Mouse (Mus musculus): ENCODE results near the gene Mettl15. TPM values are rescaled to one million over a fixed set of nuclear protein-coding genes. Genes with fewer than 3 reads are reported as not detected.

The Mettl15 gene
- 6.4 and 11.1 TPM in 2 replicates for total RNA-seq (2014; rRNA removed)
- polyA plus RNA-seq (2015; fragmentation: Nextera tagmentation; extraction: Ambion mirVana): 7.1 and 7.4 TPM in 2 replicates

DNA sequence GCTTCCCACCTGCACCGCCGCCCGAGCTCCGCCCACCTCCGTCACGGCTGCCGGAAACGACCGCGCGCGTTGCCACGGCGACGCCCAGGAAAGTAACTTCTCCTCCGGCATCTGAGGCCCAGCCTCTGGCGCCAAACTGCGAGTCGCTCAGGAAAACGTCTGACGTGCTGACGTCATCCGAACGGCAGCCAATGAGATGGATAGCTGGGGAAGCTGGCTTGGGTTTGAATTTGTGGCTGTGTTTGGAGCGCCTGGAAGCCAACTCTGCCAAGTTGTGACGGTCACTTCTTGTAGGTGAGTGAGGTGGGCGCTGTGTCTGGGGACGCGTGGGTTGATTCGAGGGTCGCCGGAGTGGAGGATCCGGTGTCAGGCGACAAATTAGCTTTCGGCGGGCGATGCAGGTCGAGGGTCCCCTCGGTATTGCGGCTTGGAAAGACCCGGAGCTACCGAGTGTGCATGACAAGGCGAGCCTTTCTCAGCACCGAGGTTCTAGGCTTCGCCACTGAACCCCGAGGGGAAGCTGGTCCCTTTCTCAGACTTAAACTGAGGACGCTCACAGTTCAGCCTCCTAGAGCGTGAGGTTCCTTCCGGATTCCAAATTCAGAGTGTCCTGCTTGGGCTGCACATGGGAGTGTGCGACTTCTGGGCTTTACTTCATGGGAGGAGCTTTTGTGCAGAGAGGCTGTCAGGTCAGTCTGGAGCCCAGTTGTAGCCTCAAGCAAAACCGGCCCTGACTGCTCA is at the start of gene Mettl15, which contains the start of gene Kif18a:
Mettl15 (minus strand) TSS at position 149 of the 741 bp plus-strand sequence.
Kif18a (plus strand) TSS at position 139 of the 741 bp plus-strand sequence.
- ATAC-seq (peak; percentile 100), DNase-seq (peak; percentile 98)
- H3K27me3 ChIP-seq (ENCODE audit: insufficient read depth, low read length): no peaks in the 10 kb centered on the region
- 0 out of 2 replicates have a peak within 1 kb of the TSS, but pooled peaks have one; percentile 22 for H3K27ac ChIP-seq (ENCODE audit: low read depth, low read length)
- H3K9me3 ChIP-seq (ENCODE audit: low read length): no peaks in the 10 kb centered on the region
- under 1% methylated on average over 51 of the region's 51 CpGs for whole genome bisulfite sequencing
- peak within 1 kb of the TSS; percentile 76 for H3K4me2 ChIP-seq (ENCODE audit: low read depth)
- H3K4me3 ChIP-seq (ENCODE audit: low read depth, low read length): peak within 1 kb of the TSS; percentile 63
- peak within 1 kb of the TSS; percentile 57 for H3K9ac ChIP-seq
- no peaks in the 10 kb centered on the region for H3K4me1 ChIP-seq (ENCODE audit: insufficient read depth)
- no peak for TF ChIP-seq CTCF (IDR thresholded peaks at IDR 0.05; ENCODE audit: low read depth)
- H3K36me3 ChIP-seq (ENCODE audit: insufficient read depth): no peaks in the 10 kb centered on the region

DNA sequence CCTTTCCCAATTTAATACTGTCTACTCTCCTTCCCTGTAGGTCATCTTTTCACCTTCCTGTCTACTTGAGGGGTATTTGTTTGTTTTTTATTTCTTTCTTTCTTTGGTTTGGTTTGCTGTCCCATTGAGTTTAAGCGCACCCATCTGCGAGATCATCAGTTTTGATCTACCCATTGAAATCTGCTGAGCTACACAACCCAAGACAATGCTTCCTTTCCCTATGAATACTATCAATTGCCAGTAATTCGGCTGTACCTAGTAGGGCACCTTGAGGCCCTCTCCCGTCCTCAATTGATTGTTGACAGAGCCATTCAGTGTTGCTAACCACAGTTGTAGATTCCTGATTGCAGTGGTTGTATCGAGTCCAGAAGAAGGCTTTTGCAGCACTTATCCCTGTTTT is 30.8 kb upstream of the Mettl15 start:
- no peak overlapping the region for H3K4me3 ChIP-seq (ENCODE audit: low read depth, low read length)
- H3K36me3 ChIP-seq (ENCODE audit: insufficient read depth): no peaks in the 10 kb centered on the region
- no peaks in the 10 kb centered on the region for H3K4me1 ChIP-seq (ENCODE audit: insufficient read depth)
- H3K27ac ChIP-seq (ENCODE audit: low read depth, low read length): no peak overlapping the region
- 95% methylated on average over 5 of the region's 5 CpGs for WGBS
- no peak overlapping the region for H3K9ac ChIP-seq
- no peak for TF ChIP-seq CTCF (IDR thresholded peaks at IDR 0.05; ENCODE audit: low read depth)
- H3K9me3 ChIP-seq (ENCODE audit: low read length): no peaks in the 10 kb centered on the region
- ATAC-seq (no peak), DNase-seq (no peak)
- H3K27me3 ChIP-seq (ENCODE audit: insufficient read depth, low read length): no peaks in the 10 kb centered on the region
- no peak overlapping the region for H3K4me2 ChIP-seq (ENCODE audit: low read depth)

DNA sequence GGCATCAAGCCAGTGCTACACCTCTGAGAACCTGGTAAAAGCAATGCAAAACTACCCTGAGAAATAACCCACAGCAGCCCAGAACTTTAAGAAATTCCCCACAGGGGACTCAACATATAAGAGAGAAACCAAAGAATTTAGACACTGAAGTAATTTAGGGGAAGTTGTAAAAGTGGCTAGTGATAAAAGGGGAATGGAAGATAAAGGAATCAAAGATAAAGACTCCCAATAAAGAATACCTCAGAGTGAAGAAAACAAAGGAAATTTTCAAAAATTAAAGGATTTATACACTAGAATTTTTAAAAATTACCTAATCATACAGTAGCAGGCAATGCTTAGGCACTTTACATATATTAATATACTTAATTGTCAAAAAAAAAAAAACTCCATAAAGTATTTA is 23.1 kb upstream of the Mettl15 start:
- Histone ChIP-seq H3K4me3 (ENCODE audit: low read depth, low read length) (no peak overlapping the region), H3K9ac (no peak overlapping the region), H3K9me3 (ENCODE audit: low read length) (no peaks in the 10 kb centered on the region), H3K27me3 (ENCODE audit: insufficient read depth, low read length) (no peaks in the 10 kb centered on the region), H3K36me3 (ENCODE audit: insufficient read depth) (no peaks in the 10 kb centered on the region), H3K4me2 (ENCODE audit: low read depth) (no peak overlapping the region), H3K4me1 (ENCODE audit: insufficient read depth) (no peaks in the 10 kb centered on the region), H3K27ac (ENCODE audit: low read depth, low read length) (no peak overlapping the region)
- DNase-seq (no peak), ATAC-seq (no peak)
- TF ChIP-seq CTCF (IDR thresholded peaks at IDR 0.05; ENCODE audit: low read depth): no peak

DNA sequence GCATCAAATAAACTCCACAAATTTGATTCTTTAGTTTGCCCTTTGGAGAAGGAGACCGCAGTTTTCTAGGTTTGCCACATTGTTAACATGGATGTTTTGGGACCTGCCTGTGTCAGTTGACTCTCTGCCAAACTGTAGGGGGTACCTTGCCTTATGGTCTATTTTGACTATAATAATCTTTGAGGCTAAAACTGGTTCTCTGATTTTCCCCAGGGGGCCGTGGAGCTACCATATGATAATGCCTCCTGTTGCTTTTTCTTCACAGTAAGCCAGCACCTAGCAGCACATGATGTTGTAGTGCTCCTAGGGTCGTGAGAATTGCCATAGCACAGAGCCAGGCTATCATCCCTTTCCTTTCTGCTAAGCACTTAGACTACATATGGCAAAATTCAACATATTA is 21.7 kb upstream of the Mettl15 start:
- Histone ChIP-seq H3K9ac (no peak overlapping the region), H3K27ac (ENCODE audit: low read depth, low read length) (no peak overlapping the region), H3K4me2 (ENCODE audit: low read depth) (no peak overlapping the region), H3K4me1 (ENCODE audit: insufficient read depth) (no peaks in the 10 kb centered on the region), H3K4me3 (ENCODE audit: low read depth, low read length) (no peak overlapping the region), H3K27me3 (ENCODE audit: insufficient read depth, low read length) (no peaks in the 10 kb centered on the region), H3K9me3 (ENCODE audit: low read length) (no peaks in the 10 kb centered on the region), H3K36me3 (ENCODE audit: insufficient read depth) (no peaks in the 10 kb centered on the region)
- TF ChIP-seq CTCF (IDR thresholded peaks at IDR 0.05; ENCODE audit: low read depth): no peak
- WGBS: 91% methylated on average over 3 of the region's 3 CpGs
- no peak for DNase-seq
- no peak for ATAC-seq

DNA sequence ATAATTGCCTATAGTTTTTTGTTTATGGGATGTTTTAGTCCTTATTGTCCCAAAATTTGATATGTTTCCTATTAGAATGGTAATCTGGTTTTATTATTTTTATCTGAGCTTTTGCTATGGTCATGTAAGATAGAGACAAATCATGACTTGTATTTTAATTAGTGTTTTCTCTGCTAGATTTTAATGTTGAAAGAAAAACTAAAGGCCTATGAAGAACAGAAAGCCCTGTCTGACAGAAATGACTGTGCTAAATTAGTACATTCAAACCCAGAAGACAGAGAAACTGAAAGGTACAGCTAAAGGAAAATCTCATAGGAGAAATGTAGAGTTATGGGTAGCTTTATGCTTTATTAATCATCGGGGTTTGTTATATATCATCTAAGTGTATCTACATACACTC is 17.6 kb upstream of the Mettl15 start:
- Histone ChIP-seq H3K27me3 (ENCODE audit: insufficient read depth, low read length) (no peaks in the 10 kb centered on the region), H3K4me1 (ENCODE audit: insufficient read depth) (no peaks in the 10 kb centered on the region), H3K27ac (ENCODE audit: low read depth, low read length) (no peak overlapping the region), H3K36me3 (ENCODE audit: insufficient read depth) (no peaks in the 10 kb centered on the region), H3K9ac (no peak overlapping the region), H3K4me2 (ENCODE audit: low read depth) (no peak overlapping the region), H3K9me3 (ENCODE audit: low read length) (no peaks in the 10 kb centered on the region), H3K4me3 (ENCODE audit: low read depth, low read length) (no peak overlapping the region)
- DNase-seq (no peak), ATAC-seq (no peak)
- WGBS: 96% methylated on average over 1 of the region's 1 CpGs
- TF ChIP-seq CTCF (IDR thresholded peaks at IDR 0.05; ENCODE audit: low read depth): no peak

DNA sequence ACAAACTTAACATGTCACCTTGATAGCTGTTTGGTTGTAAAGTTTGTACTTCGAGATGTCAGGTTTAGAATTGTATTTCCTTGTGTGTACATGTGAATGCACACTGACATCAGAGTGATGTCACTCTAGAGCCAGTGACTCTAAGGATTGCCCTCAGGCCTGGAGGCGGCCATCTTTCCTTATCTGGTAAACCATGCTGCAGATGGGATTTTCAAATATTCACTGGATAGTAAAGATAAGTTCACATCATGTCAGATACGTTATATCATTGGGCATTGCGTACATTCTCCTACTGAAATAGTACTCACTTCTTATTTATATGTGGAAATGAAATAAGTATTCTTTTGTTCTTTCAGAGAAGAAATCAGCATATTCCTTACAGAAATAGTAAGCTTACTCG is 15.7 kb upstream of the Mettl15 start:
- Histone ChIP-seq H3K9me3 (ENCODE audit: low read length) (no peaks in the 10 kb centered on the region), H3K9ac (no peak overlapping the region), H3K27me3 (ENCODE audit: insufficient read depth, low read length) (no peaks in the 10 kb centered on the region), H3K4me1 (ENCODE audit: insufficient read depth) (no peaks in the 10 kb centered on the region), H3K4me2 (ENCODE audit: low read depth) (no peak overlapping the region), H3K27ac (ENCODE audit: low read depth, low read length) (no peak overlapping the region), H3K36me3 (ENCODE audit: insufficient read depth) (no peaks in the 10 kb centered on the region), H3K4me3 (ENCODE audit: low read depth, low read length) (no peak overlapping the region)
- DNase-seq (no peak), ATAC-seq (no peak)
- WGBS: 88% methylated on average over 5 of the region's 5 CpGs
- no peak for TF ChIP-seq CTCF (IDR thresholded peaks at IDR 0.05; ENCODE audit: low read depth)

DNA sequence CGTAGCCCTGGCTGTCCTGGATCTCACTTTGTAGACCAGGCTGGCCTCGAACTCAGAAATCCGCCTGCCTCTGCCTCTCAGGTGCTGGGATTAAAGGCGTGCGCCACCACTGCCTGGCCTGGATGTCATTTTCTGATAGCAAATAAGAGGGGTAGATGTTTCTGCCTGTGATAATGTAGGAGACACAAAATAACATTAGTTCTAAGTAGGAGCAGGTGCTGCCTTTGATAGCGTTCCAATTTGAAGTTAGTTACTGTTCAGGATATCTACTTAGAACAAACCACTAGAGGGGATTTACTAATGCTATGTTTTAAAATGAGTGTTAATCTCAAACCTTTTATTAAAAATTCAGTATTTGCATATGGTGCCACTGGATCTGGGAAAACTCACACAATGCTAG is 8.8 kb upstream of the Mettl15 start:
- H3K4me1 ChIP-seq (ENCODE audit: insufficient read depth): no peaks in the 10 kb centered on the region
- ATAC-seq (no peak), DNase-seq (no peak)
- H3K27ac ChIP-seq (ENCODE audit: low read depth, low read length): no peak overlapping the region
- no peak overlapping the region for H3K4me2 ChIP-seq (ENCODE audit: low read depth)
- H3K9ac ChIP-seq: no peak overlapping the region
- no peak overlapping the region for H3K4me3 ChIP-seq (ENCODE audit: low read depth, low read length)
- H3K27me3 ChIP-seq (ENCODE audit: insufficient read depth, low read length): no peaks in the 10 kb centered on the region
- no peaks in the 10 kb centered on the region for H3K36me3 ChIP-seq (ENCODE audit: insufficient read depth)
- H3K9me3 ChIP-seq (ENCODE audit: low read length): no peaks in the 10 kb centered on the region
- TF ChIP-seq CTCF (IDR thresholded peaks at IDR 0.05; ENCODE audit: low read depth): no peak
- 96% methylated on average over 6 of the region's 6 CpGs for WGBS
